Mouse (Mus musculus) skeletal muscle tissue, postnatal 0 days (tissue): Measurements from ENCODE around the gene Oxct2b. TPM values are rescaled to one million over a fixed set of nuclear protein-coding genes. Genes with fewer than 3 reads are reported as not detected.

Experiments used
- polyA plus RNA-seq: library from polyadenylated mRNA; unstranded; fragments of >200 nt; fragmentation: Nextera tagmentation; extraction: Ambion mirVana; gene quantifications from 2 replicates; pipeline ENCODE4 v1.2.1, GENCODE M21; 2015

Oxct2b gene
- not detected in 2 replicates for polyA plus RNA-seq

DNA sequence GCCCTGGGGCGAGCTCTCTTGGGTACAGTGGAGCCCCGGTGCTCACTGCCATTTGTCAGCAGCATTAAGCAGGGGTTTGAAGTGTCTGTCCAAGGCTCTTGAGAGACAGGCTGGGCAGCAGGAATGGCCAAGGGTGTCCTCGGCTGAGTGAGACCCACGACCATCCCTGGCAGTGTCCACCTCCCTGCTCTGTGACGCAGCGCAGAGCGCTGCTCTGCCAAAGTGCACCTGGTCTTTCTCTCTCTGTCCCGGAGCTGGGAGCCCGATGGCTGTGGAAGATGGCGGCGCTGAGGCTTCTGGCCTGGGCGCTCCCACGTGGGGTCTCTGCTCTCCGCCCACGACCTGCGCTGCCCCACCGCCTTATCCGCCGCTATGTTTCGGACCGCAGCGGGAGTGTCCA, at the start of gene Oxct2b:
Gene Oxct2b (plus strand): TSS at position 256 of the 400 bp plus-strand sequence.

GRCm38 (mm10) chr4:123104651-123105450, 11.2 kb upstream of the Oxct2b start, which contains the start of gene Bmp8b:
TSS of gene Bmp8b (plus strand) at chr4:123105165.

GRCm38 (mm10) chr4:123139513-123140154, 23.6 kb downstream of the Oxct2b start, which contains the start of gene Ppie:
TSS of gene Ppie (minus strand) at chr4:123139951.

Other genes starting within 250 kb of the Oxct2b start
- 21.5 and 27.4 TPM in 2 replicates for gene Cap1, start 230.2 kb upstream of the Oxct2b start, polyA plus RNA-seq
- 0.32 and 1.0 TPM in 2 replicates for gene Mfsd2a, start 155.1 kb upstream of the Oxct2b start, polyA plus RNA-seq
- 4.6 and 5.8 TPM in 2 replicates for gene Mycl, start 120.6 kb upstream of the Oxct2b start, polyA plus RNA-seq
- 12.5 and 12.8 TPM in 2 replicates for gene Trit1, start 99.7 kb upstream of the Oxct2b start, polyA plus RNA-seq
- gene Bmp8b, start 11.1 kb upstream of the Oxct2b start, polyA plus RNA-seq, result 0.17 TPM in 1 of 2 replicates, not detected in the other
- 32.2 and 38.3 TPM in 2 replicates for gene Ppie, start 23.7 kb downstream of the Oxct2b start, polyA plus RNA-seq
- gene Hpcal4, start 67.0 kb downstream of the Oxct2b start, polyA plus RNA-seq, result 0.17 and 0.23 TPM in 2 replicates
- gene Nt5c1a, start 85.2 kb downstream of the Oxct2b start, polyA plus RNA-seq, result 0.41 and 0.59 TPM in 2 replicates
- gene Heyl, start 117.3 kb downstream of the Oxct2b start, polyA plus RNA-seq, result 10.5 and 11.1 TPM in 2 replicates
- 62.9 and 72.8 TPM in 2 replicates for gene Pabpc4, start 146.1 kb downstream of the Oxct2b start, polyA plus RNA-seq
- not detected in 2 replicates for gene Oxct2a, start 207.4 kb downstream of the Oxct2b start, polyA plus RNA-seq
- 0.48 and 0.60 TPM in 2 replicates for gene Bmp8a, start 227.0 kb downstream of the Oxct2b start, polyA plus RNA-seq